Mouse (Mus musculus) liver, postnatal 0 days (tissue): ENCODE results near the gene Gm10663.

Source experiments
- CTCF ChIP-seq: sonication (generic); IDR thresholded peaks from 2 replicates; pipeline ENCODE4 v1.5.1; 2016; ENCODE audit warnings: antibody characterized with exemption, low read depth
- EP300 ChIP-seq: IDR thresholded peaks from 2 replicates; pipeline ENCODE4 v1.6.1; 2016; ENCODE audit warnings: antibody characterized with exemption, low read depth, mild to moderate bottlenecking

DNA sequence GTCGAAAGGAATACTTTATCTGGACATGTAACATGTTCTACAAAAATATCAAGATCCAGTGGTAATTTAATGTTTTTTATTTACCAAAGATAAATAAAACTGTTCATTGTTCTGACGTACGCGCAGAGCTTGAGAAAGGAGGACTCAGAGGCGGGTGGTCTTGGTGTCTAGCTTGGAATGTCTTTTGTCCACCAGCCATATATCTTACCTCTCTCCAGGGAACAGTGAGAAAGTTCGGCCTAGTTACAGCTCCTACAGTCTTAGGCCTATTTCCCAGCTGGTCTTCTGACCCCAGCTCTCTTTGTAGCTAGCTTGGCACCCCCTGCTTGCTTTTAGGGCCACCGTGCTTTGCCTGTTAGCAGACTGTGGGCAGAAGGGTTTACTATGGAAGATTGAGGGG lies 14.9 kb downstream of the Gm10663 start:
- TF ChIP-seq CTCF, result no peak
- TF ChIP-seq EP300, result no peak
